Mouse (Mus musculus) liver, embryonic 14.5 days (tissue): ENCODE results near the gene Gtf2h4.

ENCODE experiments used
- CTCF ChIP-seq: IDR thresholded peaks from 2 replicates; pipeline ENCODE4 v1.5.1; 2016; ENCODE audit warnings: antibody characterized with exemption, low read depth, control low read depth
- EP300 ChIP-seq: IDR thresholded peaks from 2 replicates; pipeline ENCODE4 v1.6.1; 2016; ENCODE audit warnings: antibody characterized with exemption, low read depth

DNA sequence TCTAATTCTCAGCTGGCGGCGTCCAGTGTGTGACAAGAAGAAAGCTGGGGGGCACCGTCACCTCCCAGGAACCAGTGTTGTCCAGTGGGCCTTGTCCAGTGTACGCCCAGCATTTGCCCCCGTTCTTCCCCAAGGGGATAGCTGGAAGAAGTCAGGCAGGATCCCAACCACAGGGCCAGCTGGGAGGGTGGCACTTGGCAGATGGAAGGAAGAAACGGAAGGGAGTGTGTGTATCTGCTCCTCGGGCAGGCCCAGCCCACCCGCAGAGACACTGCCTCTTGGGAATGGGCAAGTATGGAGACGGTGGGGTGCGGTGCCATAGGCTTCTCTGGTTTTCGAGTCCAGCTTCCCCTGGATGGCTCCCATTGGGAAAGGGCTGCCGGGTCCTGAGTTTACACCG, 8.4 kb upstream of the Gtf2h4 start:
- TF ChIP-seq CTCF = no peak
- no peak for TF ChIP-seq EP300
